Mouse (Mus musculus) adipocyte (in vitro differentiated cells): ENCODE data around the gene Lim2.
A peak's percentile ranks its signal among the peaks of the same experiment; 100 is the strongest.

Source experiments
- DNase-seq: peaks from one replicate; pipeline ENCODE4 v3.0.0-alpha.2; 2016; ENCODE audit warnings: low spot score

Gene Lim2

DNA sequence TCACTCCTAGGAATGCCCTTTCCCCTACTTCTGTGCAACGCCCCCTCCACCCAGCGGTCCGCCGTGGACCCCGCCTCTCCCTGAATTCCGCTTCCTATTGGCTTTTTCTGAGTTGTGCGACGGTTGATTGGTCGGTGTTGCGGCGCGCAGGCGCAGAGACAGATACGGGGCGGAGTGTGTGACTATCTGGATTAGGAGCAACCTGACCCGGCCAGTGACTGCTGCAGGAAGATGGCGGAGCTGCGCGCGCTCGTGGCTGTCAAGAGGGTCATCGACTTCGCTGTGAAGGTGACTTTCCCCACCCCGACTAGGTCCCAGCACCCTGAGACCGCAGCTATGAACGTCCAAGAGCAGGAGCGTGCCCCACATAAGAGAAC, 16.4 kb downstream of the Lim2 start, which contains the start of the genes Etfb and Gm45233:
Gene Etfb (plus strand): TSS at position 167 of the 377 bp plus-strand sequence.
Gene Gm45233 (plus strand): TSS at position 212 of the 377 bp plus-strand sequence.
- DNase-seq: peak; percentile 95

DNA sequence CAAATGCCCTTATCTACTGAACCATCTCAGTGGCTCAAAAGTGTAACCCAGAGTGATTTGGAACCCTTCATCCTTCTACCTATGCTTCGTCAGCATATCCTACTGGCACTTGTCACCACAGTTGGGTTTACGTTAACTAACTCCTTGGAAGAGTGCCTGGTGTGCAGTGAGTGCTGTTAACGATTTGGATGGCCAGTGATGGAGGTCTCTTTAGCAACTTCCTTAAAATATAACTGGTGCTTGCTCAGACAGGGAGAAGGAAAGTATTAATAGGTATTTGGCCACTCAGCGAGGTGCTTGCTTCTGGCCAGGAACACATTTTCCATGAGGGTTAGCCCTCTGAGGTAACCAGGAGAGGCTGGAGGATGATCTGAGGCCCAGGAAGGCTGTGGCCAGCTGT, 20.3 kb downstream of the Lim2 start:
- DNase-seq: no peak

DNA sequence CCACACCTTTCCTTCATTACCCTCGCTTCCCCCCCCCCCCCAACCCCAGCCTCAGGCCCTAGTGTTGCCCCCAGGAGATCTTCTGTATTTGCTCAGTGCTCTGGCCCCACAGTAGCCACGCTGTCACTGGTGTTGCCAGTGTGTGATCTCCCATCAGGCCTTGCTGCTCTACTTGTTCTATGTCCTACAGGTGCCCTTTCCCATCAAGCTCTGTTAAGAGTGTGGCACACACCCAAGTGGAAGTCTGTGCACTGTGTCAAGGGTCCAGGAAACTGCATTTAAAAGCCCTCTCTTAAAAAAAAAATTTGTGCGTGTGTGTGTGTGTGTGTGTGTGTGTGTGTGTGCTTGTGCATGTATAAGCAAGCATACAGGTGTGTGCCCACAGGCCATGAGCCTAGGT, 20.8 kb downstream of the Lim2 start:
- DNase-seq: no peak

DNA sequence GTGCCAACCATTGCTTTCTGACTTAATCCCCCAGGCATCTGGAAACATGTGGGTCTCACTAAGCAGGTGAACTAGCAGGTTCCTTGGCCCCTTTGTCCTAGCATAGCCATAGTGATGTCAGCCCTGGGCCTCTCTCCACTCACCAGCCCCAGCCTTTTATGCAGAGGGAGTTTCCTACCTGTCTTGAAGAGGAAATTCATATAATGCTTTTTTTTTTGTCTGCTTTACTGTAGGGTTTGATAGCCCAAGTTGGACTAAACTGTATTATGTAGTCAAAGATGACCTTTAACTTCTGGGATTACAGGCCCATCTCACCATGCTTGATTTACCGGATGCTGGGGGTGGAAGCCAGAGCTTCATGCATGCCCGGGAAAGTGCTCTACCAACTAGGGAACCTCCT, 22.3 kb downstream of the Lim2 start:
- no peak for DNase-seq

DNA sequence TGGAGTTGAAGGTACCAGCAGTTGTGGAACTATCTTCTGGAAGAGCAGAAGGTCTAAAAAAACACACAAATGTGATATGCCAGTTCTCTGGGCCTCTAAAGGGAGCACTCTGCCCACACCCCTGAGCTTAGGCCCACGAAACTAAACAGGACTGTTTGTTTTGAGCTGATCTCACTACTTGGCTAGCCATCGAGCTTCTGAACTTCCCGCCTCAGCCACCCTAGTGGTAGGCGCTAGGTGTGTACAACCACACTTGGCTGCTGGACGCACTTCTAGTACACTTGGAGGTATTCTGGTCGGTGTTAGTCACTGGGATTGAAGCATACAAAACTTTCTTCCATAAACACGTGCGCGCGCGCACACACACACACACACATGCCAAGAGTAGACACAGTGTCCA, 24.3 kb downstream of the Lim2 start:
- DNase-seq: no peak

DNA sequence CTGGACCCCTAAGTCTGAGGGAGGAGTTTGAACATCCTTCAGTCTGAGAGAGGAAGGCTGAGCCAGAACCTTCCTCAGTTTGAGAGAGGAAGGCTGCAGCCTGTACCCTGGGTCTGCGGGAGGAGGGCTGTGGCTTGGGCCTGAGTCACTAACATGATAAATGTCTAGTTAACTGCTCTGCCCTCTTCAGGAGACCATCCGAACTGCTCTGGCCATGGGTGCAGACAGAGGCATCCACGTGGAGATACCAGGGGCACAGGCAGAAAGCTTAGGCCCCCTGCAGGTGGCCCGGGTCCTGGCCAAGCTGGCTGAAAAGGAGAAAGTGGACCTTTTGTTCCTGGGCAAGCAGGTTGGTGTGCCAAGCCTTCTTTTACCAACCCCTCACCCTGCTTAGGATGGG, 25.1 kb downstream of the Lim2 start:
- no peak for DNase-seq

DNA sequence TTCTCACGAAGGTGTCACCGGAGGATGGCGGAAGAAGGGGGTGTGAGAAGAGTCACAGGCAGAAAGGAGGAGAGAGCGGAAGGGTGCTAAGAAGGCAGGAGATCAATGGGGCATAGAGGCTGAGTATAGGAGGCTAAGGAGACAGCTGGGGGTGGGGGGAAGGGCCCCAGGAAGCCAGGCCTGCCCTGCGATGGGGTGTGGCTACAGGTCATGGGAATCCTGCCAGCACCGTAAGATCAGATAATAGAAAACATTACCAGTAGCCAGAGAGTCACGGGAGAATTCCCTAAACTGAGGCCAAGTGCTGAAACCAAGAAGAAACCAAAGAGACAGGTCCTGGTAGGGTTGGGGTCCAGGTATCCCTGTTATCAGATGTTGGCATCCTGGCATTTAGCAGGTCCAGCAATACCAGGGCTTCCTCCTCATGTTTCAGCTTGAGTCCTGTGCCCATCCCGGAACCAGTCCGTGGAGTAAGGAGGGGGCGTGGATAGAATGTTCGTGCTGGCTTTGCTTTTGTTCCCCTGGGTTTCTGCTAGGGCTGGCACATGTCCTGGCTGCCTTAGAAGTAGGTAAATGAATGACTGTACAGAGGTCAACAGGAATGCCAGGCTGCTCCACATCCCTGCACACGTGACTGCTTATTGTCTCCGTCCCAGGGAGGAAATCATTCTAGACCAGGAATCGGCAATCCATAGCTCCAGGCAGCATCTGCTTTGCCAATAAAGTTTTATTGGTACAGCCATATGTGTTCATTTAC, 26.3 kb downstream of the Lim2 start:
- no peak for DNase-seq

DNA sequence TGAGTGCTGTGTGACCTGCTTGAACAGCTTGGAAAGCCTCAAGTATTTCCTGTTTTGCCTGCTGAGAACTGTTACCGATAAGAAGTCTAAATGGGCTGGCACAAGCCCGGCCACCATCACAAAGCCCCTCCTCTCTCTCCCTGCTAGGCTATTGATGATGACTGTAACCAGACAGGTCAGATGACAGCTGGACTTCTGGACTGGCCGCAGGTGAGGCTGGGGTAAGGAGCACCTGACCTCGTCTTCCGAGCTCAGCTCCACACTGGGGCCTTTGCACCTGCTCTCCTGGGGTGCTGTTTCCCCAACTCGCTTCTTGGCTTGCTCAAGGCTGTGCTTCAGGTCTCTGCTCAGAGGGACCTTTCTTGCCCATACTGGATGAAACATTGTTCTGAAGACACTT, 26.9 kb downstream of the Lim2 start:
- DNase-seq: no peak

DNA sequence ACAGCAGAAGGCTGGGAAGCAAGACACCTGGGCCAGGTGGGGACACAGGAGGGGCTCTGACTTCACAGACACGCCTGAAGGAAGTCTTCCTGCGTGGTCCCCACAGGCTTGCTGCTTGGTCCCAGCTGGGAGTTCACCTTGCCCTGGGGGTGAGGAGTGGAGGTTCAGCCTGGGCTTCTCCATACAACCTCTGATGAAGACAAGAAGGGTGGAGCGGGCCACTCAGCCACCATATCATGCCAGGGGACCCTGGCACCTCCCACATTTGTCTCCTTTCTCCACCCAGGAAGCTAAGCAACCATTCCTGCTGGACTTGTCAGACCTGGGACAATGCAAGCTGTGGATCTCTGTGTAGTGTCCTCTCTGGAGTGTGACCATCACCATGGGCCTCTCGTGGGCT, 35.4 kb downstream of the Lim2 start, which contains the start of gene Vsig10l:
Gene Vsig10l (plus strand): TSS at position 301 of the 400 bp plus-strand sequence.
- no peak for DNase-seq

DNA sequence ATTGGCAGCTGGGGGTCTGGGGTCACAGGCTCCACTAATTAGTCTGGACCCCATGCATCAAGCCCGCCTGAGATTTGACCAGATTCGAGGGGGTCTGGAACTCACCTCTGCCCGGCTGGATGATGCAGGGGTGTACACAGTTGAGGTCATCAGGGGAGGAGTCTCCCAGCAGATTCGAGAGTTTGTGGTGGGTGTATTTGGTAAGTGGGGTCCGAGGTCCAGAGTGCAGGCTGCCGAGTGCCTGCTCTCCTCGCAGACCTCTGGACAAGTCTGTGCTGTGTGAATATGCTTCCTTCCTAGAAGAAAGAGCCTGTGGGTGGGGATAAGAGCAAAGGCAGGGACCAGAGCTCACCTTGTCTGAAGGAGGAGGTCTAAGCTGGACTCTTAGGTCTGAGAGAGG, 36.5 kb downstream of the Lim2 start:
- DNase-seq: no peak

DNA sequence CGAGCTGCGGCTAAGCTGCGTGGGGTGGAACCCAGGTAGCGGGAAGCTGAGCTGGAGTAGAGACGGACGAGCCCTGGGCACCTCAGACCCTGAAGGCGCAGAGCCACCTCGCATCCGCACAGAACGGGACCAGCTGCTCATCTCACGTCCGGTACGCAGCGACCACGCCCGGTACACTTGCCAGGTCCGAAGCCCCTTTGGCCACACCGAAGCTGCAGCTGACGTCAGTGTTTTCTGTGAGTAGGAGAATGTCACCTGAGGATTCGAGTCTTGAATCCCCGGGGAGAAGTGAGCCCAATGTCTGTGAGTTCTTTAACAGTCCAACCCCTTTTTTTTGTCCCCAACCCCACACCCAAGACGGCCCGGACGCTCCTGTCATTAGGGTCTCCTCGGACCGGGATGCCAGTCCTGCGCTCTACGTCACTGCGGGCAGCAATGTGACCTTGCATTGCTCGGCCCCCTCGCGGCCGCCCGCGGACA, 37.4 kb downstream of the Lim2 start:
- no peak for DNase-seq

DNA sequence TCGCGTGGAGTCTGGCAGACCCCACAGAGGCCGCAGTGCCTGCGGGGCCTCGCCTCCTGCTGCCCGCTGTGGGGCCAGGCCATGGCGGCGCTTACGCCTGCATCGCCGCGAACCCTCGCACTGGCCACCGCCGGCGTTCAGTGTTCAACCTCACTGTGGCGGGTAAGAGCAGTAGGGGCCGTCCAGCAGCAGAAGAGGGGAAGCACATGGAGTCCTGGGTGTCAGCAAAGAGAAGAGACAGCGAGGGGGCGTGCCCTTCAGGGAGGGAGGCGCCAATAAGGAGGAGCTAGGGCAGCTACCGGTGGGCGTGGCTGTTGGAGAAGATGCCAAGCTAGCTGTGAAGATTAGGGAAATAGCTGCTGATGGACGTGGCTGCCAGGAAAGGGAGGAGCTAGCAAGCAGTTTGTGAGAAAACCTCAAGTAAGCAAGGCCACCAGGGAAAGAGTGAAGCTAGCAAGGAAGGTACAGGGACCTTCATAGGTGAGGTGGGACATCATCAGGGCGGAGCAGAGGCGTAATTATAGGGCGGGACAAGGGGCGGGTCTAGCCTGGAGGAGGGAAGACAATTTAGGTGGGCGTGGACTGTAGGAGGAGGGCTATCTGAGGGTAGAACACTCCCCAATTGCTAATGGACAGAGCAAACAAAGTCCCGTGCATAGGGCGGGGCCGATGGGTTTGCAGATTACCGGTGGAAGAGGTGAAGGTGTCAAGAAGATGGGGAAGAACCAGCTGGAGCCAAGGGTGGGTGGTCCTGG, 38.1 kb downstream of the Lim2 start:
- peak; percentile 88 for DNase-seq

DNA sequence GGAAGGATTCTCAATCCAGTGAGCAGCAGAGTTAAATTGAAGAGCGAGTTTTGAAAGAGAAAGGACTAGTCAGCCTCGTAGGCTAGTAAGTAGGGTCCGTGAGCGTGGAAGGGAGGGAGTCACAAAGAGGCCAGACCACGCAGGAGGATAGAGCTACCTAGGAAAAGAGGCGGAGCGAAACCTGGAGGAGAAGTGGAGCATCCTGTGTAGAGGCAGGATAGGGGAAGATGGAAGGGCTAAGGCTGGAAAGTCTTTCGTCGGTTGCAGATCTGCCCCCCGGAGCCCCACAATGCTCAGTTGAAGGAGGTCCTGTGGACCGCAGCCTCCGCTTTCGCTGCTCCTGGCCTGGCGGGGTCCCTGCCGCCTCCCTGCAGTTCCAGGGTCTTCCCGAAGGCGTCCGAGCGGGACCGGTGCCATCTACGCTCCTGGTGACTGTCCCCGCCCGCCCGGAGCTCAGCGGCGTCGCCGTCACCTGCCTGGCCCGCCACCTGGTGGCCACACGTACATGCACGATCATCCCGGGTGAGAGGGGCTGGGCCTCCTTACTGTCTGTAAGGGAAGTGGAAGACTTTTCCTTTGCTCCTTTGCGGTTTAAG, 38.7 kb downstream of the Lim2 start:
- peak; percentile 67 for DNase-seq

DNA sequence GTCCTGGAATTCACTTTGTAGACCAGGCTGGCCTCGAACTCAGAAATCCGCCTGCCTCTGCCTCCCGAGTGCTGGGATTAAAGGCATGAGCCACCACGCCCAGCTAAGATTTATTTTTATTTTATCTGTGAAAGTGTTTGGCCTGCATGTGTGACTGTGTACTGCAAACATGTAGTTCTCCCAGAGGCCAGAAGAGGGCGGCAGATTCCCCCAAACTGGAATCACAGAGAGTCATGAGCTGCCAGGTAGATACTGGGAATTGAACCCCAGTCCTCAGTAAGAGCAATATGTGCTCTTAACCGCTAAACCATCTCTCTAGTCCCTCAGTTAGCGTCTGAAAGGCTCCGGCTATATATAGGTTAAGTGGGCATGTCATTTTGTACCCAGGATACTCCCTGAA, 42.9 kb downstream of the Lim2 start:
- peak; percentile 46 for DNase-seq

DNA sequence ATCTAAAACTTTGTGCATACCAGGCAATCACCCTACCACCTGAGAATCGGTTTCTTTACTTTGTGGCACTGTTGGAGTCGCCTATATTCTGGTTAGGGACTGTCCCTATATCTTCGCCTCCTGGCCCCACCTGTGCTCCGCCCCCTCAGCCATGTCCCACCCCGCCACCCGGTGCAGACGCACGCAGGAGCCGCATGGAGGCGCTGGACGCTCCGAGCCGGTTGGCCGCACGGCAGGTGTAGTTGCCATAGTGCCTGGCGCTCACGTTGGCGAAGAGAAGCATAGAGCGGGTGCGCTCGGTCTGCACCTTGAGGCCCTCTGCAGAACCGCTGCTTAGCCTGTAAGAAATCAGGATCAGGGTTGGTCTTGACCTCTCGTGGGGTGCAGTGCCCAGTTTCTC, 48.2 kb downstream of the Lim2 start:
- DNase-seq: no peak

DNA sequence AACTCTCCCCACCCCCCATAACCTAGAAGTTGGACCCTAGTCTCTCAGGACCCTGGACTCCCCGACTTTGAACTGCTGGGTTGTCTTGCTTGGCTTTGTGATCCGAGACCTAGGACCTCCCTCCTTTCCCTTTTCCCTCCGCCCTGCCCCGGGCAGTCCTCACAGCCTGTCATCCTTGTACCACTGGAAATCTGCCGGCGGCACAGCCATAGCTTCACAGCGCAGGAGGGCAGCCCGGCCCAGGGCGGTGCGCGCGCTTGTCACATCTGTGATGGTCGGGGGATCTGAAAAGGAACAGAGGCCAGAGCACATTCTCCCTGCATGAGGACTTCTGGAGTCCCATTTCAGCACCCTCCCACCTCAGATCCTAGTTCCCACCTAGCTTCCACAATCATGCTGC, 48.9 kb downstream of the Lim2 start:
- no peak for DNase-seq

DNA sequence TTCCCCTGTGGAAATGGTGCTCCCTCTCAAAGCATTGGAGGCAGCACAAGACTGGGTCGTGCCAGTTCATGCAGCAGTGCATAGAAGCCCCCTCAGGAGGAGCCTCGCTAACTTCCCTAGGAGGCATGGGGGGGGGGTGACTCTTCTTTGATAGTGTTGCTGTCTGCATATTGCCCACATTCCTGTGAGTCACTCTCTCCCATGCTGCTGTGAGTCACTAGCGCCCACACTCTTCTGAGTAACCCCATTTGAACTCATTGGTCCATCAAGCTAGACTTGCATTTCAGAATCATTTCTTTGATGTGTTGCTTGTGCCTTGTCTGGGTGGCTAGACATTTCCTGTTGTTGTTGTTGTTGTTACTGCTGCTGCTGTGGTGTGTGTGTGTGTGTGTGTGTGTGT, 53.7 kb downstream of the Lim2 start:
- peak; percentile 11 for DNase-seq

DNA sequence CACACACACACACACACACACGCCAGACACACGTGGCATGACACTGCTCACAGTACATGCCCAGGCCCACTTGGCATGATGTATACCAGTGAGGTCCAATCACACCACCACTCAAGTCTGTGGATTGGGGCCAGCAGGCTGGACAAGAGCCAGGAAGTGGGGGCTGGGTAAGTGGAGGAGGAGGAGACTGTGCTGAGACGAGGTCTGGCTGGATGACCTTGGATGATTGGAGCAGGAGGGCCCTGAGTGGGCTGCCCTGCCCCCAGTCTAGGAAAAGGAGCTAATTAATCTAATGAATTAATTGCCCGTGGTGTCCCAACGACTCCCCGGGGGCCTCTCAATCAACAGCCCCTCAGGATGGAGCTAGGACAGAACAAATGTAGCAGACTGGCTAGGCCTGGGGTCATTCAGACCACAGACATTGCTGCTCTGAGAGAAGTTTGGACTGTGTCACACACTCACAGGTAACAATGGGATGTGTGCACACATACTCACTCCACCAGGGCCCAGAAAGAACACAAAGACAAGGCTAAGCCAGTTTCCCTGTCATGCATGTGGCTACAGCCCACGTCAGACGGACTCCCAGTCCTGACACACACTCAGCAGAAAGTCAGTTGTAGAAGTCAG, 54.7 kb downstream of the Lim2 start:
- no peak for DNase-seq

DNA sequence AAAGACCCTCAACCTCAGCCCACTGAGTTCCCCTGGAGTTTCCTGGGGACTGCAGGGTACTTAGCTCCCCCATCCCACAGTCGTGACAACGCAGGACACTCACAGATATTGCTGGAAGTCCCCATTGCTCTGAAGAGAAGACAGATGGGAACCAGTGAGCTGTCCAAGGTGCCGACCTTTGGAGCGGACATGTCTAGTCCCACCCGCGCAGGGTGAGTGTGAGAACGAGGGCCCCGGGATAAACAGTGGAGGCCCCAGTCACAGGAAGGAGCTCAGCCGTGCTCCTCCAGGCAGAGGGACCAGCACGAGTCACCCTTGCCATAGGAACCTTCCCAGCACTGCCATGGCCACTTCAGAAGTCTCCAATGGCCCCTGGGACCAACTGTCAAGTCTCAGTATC, 55.8 kb downstream of the Lim2 start:
- DNase-seq: no peak
